Mouse (Mus musculus): ENCODE measurements around the gene Pcdh19.
A peak's percentile ranks its signal among the peaks of the same experiment; 100 is the strongest.
"Not testable (repeated sequence)": the region's sequence is repeated elsewhere in the genome, so short reads cannot be mapped to it uniquely, and the experiment has no call there.

Pcdh19 gene

GRCm38 (mm10) chrX:133688840-133689239, at the start of gene Pcdh19:
Pcdh19 (minus strand) TSS chrX:133688987.
- DNase-seq (ENCODE audit: low spot score) = peak; percentile 81

GRCm38 (mm10) chrX:133735871-133736270, 47.1 kb upstream of the Pcdh19 start:
- DNase-seq (ENCODE audit: low spot score) = no peak

DNA sequence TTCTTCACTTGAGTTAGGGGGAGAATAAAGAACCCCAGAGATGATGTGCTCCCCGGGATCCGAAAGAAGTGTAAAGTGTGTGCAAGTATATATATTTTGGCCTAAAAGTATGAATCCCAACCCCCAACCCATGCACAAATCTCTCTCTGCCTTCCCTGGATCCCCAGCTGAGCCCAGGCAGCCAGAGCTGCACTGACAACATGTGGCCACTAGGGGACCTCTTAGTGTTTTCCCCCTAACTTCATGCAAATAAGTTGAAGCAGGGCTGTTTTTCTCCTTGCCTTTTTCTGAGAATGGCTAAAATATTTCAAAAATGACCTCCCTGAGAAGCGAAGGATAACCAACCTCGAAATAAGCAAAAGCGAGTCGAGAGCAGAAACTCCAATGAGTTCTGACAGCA, 46.2 kb upstream of the Pcdh19 start:
- peak; percentile 35 for DNase-seq (ENCODE audit: low spot score)

DNA sequence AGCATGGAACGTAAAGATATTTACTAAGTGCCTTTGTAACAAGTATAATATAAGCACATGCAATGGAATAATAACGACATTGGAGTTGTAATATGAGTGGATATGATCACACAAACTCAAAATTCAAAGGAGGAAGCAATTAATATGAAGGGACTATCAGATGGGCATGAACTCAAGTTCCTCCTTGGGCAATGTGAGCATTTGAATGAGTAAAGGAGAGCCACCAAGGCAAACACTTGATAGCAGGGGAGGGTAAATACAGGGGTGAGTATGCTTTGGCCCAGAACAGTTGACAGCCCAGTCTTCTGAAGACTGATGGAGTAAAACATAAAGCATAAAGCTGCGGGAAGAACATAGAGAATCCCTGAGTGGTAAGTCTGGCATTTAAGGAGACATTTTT, 32.7 kb upstream of the Pcdh19 start:
- no peak for DNase-seq (ENCODE audit: low spot score)

- no peak for DNase-seq (ENCODE audit: low spot score)
These were observed 21.8 kb upstream of the Pcdh19 start for GRCm38 (mm10) chrX:133710621-133711020.

DNA sequence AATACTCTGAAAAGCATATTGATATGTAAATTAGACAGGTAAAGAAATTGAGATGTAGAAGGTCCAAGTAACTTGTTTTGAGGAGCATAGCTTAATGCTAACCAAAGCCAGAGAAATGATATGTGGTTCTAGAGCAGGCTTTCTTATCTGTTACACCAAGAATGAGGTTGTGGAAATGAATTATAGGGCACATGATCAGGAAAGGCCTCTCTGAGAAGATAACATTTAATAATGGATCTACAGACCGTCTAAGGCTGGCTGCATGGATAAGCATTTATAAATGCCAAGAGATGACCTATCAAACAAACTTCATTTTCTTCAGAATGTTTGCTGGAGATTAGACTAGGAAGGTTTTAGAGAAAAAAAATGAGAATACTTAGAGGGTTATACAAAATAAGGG, 14.1 kb upstream of the Pcdh19 start:
- DNase-seq (ENCODE audit: low spot score) = no peak

DNA sequence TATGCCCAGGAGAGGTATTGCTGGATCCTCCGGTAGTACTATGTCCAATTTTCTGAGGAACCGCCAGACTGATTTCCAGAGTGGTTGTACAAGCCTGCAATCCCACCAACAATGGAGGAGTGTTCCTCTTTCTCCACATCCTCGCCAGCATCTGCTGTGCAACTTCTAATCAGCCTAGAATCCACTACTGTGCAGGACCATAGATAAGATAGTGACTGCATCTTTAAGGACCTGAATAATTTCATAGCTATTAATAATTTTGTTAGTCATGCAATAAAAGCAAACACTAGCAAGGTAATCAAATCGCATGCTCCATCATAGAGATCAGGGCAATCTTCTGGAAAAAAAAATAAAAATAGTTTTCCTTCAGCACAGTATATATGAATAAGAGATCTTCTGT, 9.1 kb upstream of the Pcdh19 start:
- DNase-seq (ENCODE audit: low spot score) = not testable (repeated sequence)

GRCm38 (mm10) chrX:133696461-133696860, 7.7 kb upstream of the Pcdh19 start:
- DNase-seq (ENCODE audit: low spot score) = no peak

- DNase-seq (ENCODE audit: low spot score) = no peak
These were observed 4.4 kb upstream of the Pcdh19 start for GRCm38 (mm10) chrX:133693037-133693760.

DNA sequence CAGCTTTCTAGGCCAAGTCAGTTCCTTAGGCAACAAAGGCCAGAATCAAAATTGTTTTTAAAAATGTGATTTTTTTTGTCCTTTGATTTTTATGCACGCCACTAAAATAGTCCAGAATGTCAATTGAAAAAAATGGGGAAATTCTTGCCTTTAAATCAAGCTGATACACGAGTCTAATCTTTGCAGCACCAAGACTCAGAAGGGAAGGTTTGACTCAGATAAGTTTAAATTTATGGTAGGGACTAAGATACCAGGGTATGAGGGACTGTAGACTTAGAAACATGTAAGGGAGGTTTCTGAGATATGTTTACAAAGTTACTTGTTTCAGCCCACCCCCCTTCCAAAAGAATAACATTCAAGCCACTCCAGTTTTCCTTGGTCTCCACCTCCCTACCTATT, 3.6 kb upstream of the Pcdh19 start:
- no peak for DNase-seq (ENCODE audit: low spot score)

- DNase-seq (ENCODE audit: low spot score) = peak; percentile 86
These were observed 3.0 kb upstream of the Pcdh19 start for GRCm38 (mm10) chrX:133691581-133692391.

DNA sequence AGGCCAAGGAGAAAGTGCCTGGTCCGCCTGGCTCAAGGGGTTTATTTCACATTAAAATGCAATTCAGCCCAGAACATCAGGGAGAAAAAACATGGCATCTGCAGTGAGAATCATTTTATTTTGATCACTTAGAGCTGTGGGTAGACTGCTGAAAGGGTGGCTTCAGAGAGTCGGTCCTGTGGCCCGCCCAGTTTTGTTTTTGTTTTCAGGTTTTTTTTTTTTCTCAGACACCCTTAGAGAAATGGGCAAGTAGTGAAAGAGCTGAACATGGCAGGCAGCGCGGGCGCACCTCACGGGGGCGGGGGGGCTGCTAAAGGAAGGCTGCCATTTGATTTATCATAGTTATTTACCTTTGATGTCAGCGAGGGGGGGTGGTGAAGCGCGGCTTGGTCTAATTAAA, 2.0 kb upstream of the Pcdh19 start:
- peak; percentile 5 for DNase-seq (ENCODE audit: low spot score)

DNA sequence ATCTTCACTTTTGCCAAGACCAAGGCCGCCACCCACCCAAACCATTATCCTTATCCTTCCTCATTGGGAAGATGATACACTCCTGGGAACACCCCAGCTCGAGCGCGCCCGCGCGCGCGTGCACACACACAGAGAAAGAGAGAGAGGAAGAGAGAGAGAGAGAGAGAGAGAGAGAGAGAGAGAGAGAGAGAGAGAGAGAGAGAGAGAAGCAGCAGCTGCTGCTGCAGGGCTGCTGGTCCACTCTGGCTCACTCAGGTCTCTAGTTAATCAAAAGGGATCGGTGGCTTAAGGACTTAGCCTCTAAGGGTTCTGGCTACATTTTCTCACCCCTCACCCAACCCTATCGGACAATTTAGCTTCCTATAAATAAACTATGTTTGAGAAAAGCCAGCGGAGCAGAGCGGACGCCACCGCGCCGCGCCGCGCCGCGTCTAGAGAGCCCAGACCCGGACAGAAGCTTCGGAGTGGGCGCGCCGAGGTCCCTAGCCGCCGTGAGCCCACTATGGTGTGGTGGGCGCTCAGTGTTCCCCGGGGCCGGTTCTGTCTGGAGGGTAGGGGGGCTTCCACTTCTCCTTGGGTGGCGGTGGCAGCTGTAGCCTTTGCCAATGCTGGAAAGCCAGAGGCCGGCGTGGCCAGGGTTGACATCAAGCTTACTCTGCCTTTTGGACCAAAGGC, 926 bp upstream of the Pcdh19 start:
- DNase-seq (ENCODE audit: low spot score) = peak; percentile 48

DNA sequence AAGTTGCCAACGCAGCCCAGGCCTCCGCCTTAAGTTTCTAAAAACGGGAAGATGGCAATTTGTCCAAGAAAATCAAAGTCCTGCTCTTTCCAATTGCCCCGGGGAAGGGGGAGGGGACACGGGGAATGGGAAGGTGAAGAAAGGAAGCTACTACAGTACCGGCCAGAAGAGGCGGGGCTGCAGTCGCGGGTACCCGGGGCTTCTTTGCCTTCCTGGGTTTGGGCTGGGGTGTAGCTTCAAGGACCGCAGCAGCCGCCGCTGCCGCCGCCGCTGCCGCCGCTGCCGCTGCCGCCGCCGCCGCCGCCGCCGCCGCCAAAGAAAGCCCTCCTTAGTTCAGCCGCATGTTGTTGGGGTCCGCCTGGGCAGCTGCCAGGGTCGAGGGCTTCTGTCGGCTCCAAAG, 631 bp downstream of the Pcdh19 start:
- DNase-seq (ENCODE audit: low spot score) = peak; percentile 25

- DNase-seq (ENCODE audit: low spot score) = peak; percentile 24
These were observed 1.1 kb downstream of the Pcdh19 start for GRCm38 (mm10) chrX:133687666-133688151.

GRCm38 (mm10) chrX:133686533-133687311, 2.1 kb downstream of the Pcdh19 start:
- DNase-seq (ENCODE audit: low spot score) = peak; percentile 14

- no peak for DNase-seq (ENCODE audit: low spot score)
These were observed 3.2 kb downstream of the Pcdh19 start for GRCm38 (mm10) chrX:133685572-133685971.

DNA sequence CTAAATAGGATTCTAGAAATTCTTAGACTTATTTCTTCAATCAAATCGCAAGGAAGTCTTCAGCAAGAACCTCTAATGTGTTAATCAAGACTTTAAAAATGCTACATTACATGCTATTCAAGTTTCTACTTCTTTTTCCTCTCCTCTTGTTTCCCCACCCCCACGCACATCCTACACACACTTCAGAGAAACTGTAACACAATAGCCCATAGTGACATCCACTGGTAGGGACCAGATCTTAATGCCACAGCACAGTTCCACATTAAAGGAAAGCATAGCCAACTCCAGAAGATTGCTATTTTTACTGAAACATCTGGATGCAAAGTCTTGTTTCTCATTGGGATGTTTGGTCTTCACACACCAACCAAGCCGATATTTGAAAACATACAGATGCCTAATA, 4.8 kb downstream of the Pcdh19 start:
- peak; percentile 7 for DNase-seq (ENCODE audit: low spot score)

- no peak for DNase-seq (ENCODE audit: low spot score)
These were observed 13.7 kb downstream of the Pcdh19 start for GRCm38 (mm10) chrX:133675121-133675520.

DNA sequence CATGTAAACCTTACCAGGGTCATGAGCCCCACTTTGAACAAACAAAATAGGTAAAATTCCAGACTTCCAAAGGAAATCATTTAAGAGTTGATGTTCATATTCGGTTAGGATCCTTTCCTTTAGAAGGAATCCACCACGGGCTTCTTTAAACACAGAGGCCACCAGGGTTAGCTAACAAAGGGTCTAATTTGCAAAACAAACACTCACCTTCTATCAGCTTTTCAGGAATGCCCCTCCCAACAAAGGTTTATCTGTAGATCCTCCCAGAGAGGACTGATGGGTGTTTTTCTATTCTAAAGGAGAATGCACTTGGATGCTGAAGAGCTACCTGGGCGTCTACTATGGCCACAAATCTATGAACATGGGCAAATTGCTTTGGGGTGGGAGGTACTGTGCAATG, 15.0 kb downstream of the Pcdh19 start:
- DNase-seq (ENCODE audit: low spot score) = no peak

DNA sequence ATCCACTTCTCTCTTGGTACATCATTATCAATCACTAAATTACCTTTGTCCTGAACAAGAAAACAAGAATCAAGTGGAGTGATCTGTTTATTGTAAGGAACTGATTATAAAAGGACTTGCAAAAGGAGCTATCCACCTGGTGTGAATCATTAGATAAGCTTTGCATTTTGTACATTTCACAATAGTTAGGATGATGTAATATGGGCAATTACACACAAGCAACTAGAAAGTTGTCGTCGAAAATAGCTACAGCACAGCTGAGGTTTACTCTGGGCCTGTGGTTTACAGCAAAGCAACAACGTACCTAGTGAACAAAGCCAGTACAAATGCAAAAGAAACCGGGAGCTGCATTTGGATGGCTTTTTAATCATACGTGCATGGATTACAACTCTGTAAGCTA, 28.7 kb downstream of the Pcdh19 start:
- no peak for DNase-seq (ENCODE audit: low spot score)

All from retina, embryonic 14.5 days (tissue).